Mouse (Mus musculus) liver, embryonic 14.5 days (tissue): ENCODE data around the gene Gm11027.

Experiments
- CTCF ChIP-seq: IDR thresholded peaks from 2 replicates; pipeline ENCODE4 v1.5.1; 2016; ENCODE audit warnings: antibody characterized with exemption, low read depth, control low read depth
- EP300 ChIP-seq: IDR thresholded peaks from 2 replicates; pipeline ENCODE4 v1.6.1; 2016; ENCODE audit warnings: antibody characterized with exemption, low read depth

GRCm38 (mm10) chr12:116307870-116308269 is 32.7 kb downstream of the Gm11027 start:
- TF ChIP-seq CTCF (no peak), EP300 (no peak)
